Mouse (Mus musculus): ENCODE data around the gene Phtf2.

- TF ChIP-seq POLR2A (IDR thresholded peaks at IDR 0.05; ENCODE audit: low read depth, low read length) (no peak), CTCF (IDR thresholded peaks at IDR 0.05; ENCODE audit: extremely low read depth, insufficient read depth, insufficient read length, insufficient replicate concordance) (no peak)
These were observed 121.4 kb downstream of the Phtf2 start for GRCm38 (mm10) chr5:20760368-20761162.

Data from spleen, adult 2 months (tissue).